Mouse (Mus musculus): ENCODE data around the gene Banp.

Banp gene

DNA sequence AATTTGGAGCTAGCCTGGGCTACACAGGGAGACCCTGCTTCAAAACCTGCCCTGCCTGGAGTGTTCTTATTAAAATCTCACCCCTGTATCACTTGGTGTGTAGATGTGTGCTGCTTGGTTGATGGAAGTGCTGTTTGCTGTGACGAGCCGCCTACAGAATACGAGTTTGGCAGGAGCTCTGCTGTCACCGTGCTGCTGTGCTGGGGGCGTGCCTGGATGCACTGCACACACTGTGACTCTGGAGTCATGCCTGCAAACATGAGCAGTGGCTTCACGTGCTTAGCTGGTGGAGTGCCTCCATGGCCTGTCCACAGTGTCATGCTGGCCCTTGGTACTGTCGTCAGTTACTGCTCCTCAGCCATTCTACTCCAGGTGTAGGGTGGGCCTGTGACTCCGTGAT, 109.4 kb downstream of the Banp start:
- no peak for DNase-seq (ENCODE audit: low spot score)

DNA sequence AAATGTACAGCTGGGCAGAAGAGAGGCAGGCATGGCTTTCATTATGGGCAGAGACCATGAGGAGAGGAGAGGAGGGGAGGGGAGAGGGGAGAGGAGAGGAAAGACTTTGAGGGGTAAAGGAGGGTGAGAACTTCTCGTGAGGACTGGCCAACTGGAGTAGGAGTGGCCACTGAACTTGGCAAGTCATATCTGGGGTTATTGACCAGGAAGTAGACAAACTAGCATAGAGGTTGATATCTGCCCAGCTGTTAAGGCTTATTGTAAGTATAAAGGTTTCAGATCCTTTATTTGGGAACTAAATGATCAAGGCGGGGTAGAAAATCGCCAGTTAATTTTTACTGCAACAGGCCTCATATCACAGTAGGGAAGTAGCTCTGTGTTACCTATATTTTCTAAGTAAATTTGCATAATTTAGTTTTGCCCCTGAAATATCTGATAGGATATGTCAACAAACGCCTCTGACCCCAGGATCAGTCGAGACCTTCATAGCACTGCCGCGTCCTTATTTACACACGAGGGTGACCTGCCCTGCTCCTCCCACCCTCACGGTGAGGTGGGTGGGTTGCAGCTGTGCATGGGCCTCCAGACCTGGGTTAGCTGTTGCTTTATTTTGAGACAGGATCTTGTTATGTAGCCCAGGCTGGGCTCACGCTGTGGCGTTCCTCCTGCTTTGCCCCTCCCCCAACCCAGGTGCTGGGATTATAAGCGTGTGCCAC, 113.1 kb downstream of the Banp start:
- DNase-seq (ENCODE audit: low spot score) = no peak

DNA sequence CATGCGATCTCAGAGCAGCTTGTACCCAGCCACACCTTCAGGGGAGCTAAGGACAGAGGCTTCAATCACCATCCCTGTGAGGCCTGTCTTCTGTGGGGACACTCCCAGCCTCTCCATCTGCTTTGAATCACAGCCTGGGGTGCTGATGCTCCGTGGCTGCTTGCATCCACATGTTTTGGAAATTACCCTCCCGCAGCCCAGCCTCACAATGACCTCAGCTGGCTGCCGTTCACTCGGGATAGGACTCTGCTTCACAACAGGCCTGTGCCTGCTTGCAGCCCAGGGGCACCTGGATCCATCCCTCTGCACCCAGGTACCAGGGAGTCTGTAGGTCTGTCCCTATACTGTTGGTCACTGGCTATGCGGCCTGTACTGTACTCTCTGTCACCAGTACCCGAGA, 114.8 kb downstream of the Banp start:
- no peak for DNase-seq (ENCODE audit: low spot score)

DNA sequence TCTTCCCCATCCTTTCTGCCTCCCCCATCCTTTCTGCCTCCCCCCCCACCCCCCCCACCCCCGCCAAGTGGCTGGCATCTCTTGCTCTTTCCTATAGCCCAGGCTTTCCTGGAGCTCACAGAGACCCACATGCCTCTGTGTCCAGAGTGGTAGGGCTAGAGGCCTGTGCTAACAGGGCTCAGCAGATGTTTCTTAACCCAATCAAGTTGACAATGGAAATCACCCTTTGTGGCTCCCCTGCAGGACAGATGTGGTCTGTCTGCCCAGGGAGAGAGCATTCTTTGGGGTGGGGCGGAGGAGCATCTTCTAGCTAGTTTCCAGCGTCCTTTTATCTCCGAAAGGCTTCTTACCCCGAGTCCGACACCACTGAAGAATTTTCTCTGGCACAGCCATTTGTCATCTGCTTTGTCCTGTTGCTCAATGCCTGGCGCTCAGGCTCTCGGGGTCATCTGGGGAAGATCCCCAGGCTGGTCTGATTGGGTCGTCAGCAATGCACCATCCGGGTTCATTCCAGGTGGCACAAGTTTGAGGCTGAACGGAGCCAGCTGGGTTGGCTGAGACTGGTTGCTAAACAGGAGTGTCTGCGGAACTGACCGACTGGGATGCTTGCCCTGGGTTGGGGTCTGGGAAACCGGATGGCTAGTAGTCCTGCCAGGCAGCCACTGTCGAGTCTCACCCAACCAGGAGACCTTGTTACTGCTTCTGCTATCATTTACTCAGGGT, 118.4 kb downstream of the Banp start:
- no peak for DNase-seq (ENCODE audit: low spot score)

DNA sequence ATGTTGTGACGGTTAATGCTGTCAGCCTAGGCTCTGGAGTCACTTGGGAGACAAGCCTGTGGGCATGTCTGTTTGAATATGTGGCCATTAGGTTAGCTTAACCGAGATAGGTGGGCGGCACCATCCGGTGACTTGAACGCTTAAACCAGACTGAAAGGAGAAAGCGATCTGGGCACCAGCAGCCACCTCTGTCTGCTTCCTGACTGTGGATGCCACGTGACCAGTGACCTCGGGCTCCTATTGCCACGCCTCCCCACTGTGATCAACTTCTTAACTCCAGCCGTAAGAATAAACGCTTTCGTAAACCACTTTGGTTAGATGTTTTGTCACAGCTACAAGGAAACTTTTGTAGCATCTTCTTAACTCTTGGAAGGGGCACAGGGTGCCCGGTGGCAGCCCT, 119.1 kb downstream of the Banp start:
- DNase-seq (ENCODE audit: low spot score) = no peak

DNA sequence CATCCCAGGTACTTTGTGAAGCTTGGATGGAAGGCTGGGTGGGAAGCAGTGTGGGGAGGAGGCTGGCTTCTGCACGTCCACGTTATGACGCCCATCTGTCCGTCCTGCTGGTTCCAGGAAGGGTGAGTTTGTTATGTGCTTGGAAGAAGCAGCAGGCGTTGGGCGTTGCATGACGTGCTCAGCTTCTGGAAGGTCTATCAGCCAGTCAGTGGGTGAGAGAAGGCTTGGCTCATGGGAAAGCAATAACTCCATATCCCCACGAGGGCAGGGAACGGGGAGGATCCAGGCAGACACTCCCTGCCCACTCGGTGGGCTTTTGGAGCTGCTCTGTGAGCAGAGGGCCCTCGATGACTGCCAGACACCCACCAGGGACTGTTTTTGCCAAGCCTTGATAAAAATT, 119.7 kb downstream of the Banp start:
- DNase-seq (ENCODE audit: low spot score) = no peak

DNA sequence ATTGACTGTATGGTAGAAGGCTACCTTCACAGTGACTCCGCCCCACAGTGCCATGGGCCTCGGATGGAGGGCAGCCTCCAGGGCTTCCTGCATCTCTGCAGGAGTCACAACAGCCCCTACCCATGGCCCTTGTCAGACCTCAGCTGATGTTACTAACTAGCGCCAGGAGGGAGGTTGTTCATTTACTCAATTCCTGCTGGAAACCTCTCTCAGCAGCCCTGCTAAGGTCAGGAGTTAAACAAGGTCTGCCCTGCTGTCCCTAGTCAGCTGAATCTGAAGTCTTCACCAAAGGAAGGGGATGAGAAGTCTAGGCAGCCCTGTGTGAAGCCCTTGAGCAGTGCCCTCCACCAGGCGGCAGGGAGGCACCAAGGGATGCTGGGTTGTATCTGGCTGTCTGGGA, 121.6 kb downstream of the Banp start:
- DNase-seq (ENCODE audit: low spot score) = no peak

DNA sequence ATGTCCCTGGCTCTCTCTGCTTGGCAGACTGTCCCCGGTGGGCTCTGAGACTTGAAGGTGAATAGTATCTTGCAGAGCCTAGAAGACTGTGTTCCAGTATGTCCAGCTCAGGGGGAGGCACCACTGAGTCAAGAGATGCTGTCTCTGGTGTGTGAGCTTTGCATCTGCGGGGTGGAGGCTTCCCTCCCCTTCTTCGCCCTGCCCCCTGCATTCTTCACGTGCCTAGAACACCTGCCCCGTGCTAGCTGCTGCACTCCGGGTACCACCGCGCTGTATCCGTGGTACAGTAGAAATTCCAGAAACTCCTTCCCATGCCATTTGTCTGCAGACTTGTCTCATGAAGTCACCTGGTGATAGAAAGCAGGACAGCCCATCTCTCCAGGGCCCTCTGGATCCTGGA, 124.4 kb downstream of the Banp start:
- DNase-seq (ENCODE audit: low spot score) = no peak

DNA sequence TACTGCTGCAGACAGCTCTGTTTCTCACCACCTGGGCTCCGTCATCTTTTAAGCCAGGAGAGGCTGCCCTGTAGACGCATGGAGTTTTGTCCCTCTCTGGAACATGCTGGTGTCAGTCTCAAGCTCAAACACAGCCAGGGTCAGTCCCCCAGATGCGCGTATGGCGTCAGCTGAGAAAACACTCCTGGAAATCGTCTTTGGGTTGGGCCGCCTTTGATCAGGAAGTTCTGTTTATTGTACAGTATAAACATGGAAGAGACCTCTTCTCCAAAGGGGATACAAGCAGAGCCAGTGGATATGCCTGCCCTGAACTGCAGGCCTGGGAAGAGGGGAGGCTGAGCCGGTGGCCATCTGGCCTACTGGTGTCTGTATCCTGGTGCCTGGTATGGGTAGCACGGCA, 124.9 kb downstream of the Banp start:
- no peak for DNase-seq (ENCODE audit: low spot score)

DNA sequence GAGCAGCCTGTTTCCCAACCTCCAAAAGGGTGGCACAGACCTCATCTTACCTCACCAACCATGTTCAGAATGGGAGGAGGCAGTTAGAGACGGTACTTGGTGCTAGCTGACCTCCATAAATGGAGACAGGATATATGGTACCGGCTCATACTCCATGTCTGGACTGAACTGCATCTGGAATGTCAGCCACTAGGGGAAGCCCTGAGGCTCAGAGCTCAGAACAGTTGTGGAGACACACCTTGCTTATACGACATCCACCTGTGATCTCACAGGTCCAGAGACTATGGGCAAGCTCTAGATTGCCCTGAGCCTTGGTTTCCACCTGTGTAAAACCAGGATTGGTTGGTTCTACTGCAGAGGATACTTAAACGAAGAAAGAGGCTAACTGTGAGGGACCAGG, 125.4 kb downstream of the Banp start:
- no peak for DNase-seq (ENCODE audit: low spot score)

DNA sequence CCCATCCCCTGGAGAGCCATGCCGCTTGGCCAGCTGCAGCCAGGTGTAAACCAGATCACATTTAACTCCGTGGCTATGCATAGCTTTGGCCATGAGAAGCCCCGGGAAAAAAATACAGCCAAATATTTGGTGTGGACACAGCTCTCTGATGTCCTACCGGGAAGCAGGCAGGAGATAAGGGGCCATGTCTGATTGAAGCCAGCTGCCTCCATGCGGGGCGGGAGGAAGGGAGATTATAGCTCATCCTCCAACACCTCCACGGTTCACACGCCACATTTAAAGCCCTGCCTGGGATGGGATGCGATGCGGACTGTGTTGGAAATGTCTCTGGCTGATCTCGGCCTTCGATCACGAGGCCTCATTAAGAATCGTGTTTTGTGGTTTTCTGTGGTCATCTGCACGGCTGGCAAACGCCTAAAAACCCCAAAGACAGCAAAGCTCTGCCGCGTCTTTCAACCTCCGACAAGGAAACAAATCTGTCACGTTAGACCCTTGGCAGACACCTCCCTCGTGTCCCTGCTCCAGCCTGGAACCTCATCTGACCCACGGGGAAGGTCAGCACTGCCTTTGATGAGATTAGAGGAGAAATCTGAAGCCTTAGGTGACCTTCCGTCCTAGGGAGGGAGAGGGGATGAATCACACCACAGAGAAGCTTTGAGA, 126.8 kb downstream of the Banp start:
- no peak for DNase-seq (ENCODE audit: low spot score)

DNA sequence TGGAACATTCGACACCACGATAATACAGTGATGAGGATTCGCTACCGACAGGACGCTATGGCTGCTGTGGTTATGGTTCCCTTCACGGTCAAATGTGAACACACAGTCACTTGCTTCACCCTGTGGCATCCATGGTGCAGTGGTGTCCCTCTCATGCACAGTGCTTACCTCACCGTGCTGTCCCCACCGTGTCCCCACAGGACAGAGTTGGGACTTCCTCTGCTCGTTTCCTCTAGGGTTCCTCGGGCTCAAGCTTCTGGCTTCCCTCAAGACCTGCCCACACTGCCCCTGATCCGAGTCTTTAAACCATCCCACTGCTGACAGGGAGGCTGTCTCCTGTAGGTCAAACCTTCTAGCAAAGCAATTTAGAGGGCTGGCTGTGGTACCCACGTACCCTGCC, 128.8 kb downstream of the Banp start:
- DNase-seq (ENCODE audit: low spot score) = no peak

All from c-Kit-positive CD71-positive TER-119-positive erythroid progenitor cells, embryonic 14.5 days (primary cell).